Mouse (Mus musculus): ENCODE results near the gene Tmem178b.

Gene Tmem178b

DNA sequence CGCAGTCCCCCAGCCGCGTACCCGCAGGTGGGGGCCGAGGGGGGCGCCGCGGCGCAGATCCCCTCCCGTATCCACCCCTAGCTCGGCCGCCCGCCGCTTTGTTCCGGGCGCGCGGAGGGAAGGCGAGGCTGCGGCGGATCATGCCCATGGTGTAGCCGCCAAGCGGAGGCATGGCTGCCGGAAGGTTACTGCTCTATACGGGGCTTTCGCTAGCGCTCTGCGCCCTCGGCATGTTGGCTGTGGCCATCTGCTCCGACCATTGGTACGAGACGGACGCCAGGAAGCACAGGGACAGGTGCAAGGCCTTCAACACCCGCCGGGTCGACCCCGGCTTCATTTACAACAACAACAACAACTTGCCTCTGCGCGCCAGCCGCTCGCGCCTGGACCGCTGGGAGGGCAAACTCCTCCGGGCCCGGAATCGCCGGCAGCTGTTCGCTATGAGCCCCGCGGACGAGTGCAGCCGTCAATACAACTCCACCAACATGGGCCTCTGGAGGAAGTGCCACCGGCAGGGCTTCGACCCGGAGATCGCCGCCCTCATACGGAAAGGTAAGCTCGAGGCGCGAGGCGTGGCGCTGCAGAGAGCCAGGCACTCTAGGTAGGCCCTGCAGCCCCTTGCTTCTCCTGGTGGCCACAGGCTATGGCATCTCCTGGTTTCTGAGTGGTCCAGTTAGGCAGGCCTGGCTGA is at the start of gene Tmem178b:
Tmem178b (plus strand) TSS at position 371 of the 691 bp plus-strand sequence.
- no peak for DNase-seq (ENCODE audit: low spot score in 2 of 2)

DNA sequence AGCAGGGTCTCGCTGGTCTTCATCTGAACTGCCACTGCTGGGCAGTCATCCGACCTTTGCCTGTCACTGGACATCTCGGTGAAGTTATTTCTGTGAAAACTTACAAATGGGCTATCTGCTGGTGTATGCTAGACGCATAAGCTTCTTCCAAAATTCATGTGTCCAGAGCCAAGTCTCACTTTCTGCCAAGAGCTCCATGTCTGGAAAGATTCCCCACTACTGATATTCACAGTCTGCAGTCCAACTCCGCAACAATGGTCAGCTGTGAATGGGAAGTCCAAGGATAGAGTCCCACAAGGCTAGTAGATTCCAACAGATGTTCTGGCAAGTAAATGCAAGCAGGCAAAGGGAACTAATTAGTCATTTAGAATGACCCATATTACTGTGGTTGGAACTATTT is 44.3 kb upstream of the Tmem178b start:
- DNase-seq (ENCODE audit: low spot score in 2 of 2), result no peak

GRCm38 (mm10) chr6:39843698-39844342 is 29.3 kb upstream of the Tmem178b start:
- DNase-seq (ENCODE audit: low spot score in 2 of 2), result peak in 1 of 2 experiments; percentile 38

DNA sequence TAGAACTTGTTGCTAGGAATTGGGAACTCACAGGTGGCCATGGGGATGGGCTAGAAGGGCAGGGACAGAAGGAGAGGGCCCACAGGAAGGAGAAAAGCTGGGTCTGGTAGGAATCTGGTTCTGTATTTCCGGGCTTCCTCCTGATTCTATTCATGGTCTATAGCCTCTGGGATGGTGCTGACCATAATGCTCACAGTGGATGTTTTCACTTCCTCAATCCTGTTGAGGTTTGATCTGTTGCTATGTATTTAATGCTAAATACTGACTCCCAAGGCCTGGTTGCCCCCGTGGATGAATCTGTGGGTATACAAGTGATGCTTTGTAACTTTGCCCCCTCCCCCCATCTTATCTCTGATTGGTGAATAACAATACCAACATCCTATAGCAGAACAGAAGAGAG is 25.5 kb upstream of the Tmem178b start:
- peak in 1 of 2 experiments; percentile 31 for DNase-seq (ENCODE audit: low spot score in 2 of 2)

- peak in 1 of 2 experiments; percentile 55 for DNase-seq (ENCODE audit: low spot score in 2 of 2)
Observed at GRCm38 (mm10) chr6:39848766-39849165, 24.3 kb upstream of the Tmem178b start.

DNA sequence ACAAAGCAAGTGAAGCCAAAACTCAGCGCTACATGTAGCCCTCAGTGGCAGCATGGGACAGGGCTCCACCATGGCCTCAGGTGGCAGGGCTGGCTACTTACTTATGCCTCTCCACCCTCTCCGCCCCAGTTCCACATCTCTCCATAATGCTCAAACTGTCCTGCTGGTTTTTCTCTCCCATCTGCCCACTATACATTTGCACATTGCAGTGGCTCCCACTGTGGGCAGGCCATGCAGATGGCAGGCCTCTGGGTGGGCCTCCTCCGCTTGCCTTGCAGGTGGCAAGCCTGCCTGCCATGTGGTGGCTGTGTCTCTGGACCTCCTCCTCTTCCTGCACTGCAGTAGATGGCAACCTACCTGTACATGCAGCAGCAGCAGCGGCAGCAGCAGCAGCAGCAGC is 23.4 kb upstream of the Tmem178b start:
- peak in 1 of 2 experiments; percentile 26 for DNase-seq (ENCODE audit: low spot score in 2 of 2)

GRCm38 (mm10) chr6:39870271-39871135 is 2.6 kb upstream of the Tmem178b start:
- DNase-seq (ENCODE audit: low spot score in 2 of 2), result no peak

DNA sequence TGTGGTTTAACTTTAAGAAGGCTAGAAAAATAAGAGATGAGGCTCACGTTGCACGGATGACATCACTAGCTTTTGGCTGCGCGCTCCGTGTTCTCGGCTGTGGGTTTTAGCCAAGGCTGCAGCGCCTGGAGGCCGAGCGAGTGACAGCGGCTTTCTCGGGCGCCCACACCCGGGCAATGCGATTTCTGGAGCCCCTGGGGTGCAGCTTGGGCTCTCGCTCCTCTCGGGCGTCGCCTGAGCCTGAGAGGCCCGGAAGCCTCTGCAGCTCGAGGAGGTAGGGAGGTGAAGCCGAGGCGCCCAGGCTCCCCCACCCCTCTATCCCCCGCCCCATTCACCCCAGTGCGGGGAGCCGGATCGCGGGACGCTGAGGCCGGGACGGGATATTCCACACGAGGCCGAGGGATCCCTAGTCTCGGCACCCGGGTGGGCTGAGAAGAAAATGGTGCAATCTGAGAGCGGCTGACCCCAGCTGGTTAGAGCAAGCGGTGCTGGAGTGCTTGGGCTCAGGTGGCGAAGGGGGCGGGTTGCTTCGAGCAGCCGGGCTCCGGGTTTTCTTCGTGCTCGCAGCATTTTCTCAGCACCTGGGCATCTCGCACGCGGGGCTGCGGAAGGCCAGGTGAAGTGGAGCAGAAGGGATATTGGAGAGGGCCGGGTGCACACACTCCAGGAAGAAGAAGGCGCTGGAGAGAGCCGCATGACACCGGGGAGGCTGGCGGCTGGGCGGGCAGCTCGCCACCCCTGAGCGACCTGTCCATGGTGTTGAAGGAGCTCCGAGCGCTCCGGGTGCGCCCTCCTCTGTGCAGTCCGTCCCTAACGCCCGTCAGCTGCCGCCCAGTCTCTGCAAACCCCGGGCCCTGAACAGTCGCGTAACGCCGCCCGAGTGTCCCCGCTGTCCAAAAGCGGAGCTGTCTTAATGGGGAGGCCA is 1.4 kb upstream of the Tmem178b start:
- no peak for DNase-seq (ENCODE audit: low spot score in 2 of 2)

GRCm38 (mm10) chr6:39872306-39872900 is 668 bp upstream of the Tmem178b start:
- DNase-seq (ENCODE audit: low spot score in 2 of 2), result no peak

DNA sequence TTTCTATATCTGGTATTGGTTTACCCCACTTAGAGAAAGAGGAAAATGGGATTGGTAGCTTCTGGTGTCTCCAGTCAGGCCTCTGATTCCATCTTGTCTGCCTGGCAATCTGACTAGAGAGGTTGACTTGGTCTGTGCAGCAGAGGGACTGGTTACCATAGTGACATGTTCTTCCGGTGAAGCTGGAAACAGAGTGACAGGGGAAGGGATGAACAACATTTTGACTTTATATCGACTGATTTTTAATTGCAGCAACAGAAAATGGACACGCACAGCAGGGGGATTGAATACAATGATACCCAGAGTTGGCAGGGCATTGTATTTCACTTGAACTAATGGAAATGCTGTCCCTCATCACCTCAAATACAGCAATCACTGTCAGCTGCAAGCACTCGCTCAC is 2.1 kb downstream of the Tmem178b start:
- DNase-seq (ENCODE audit: low spot score in 2 of 2), result no peak

DNA sequence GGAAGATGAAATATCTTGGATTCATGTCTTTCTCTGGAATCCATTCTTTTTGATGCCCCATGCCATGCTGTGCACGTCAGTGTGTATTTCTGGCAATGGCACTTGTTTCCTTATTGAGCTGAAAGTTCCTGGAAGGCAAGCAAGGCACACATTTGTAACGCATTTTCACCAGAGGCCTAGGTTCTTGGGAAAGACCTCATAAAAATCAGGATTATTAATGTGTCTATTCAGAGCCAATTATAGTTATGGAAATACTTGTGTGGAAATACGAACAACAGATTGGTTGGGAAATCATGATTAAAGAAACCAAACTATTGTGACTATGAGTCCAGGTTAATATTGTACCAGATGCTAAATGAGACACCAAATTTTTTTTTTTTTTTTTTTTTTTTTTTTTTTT is 3.4 kb downstream of the Tmem178b start:
- DNase-seq (ENCODE audit: low spot score in 2 of 2), result no peak

GRCm38 (mm10) chr6:39890811-39891210 is 17.7 kb downstream of the Tmem178b start:
- DNase-seq (ENCODE audit: low spot score in 2 of 2), result no peak

DNA sequence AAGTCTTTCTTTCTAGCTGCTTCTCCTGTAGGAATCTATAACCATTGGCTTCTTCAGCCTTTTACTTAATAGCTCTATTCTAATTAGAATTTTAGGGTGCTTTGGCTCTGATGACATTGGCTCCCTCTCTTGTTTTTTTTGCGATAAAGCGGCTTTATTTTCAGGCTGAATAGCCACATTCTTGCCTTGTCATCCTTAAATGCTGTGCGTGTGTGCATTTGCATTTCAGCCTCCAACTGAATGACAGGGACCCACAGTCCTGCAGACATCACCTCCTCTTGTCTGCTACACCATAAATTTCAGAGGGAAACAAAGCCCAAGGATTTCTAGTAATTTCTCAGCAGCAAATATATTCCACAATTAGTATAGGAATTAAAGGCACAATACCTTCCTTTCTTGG is 23.4 kb downstream of the Tmem178b start:
- no peak for DNase-seq (ENCODE audit: low spot score in 2 of 2)

GRCm38 (mm10) chr6:39899231-39899630 is 26.2 kb downstream of the Tmem178b start:
- no peak for DNase-seq (ENCODE audit: low spot score in 2 of 2)

GRCm38 (mm10) chr6:39903220-39903773 is 30.2 kb downstream of the Tmem178b start:
- DNase-seq (ENCODE audit: low spot score in 2 of 2), result no peak

- DNase-seq (ENCODE audit: low spot score in 2 of 2), result no peak
Observed at GRCm38 (mm10) chr6:39903845-39904244, 30.8 kb downstream of the Tmem178b start.

- no peak for DNase-seq (ENCODE audit: low spot score in 2 of 2)
Observed at GRCm38 (mm10) chr6:39914956-39915355, 41.9 kb downstream of the Tmem178b start.

DNA sequence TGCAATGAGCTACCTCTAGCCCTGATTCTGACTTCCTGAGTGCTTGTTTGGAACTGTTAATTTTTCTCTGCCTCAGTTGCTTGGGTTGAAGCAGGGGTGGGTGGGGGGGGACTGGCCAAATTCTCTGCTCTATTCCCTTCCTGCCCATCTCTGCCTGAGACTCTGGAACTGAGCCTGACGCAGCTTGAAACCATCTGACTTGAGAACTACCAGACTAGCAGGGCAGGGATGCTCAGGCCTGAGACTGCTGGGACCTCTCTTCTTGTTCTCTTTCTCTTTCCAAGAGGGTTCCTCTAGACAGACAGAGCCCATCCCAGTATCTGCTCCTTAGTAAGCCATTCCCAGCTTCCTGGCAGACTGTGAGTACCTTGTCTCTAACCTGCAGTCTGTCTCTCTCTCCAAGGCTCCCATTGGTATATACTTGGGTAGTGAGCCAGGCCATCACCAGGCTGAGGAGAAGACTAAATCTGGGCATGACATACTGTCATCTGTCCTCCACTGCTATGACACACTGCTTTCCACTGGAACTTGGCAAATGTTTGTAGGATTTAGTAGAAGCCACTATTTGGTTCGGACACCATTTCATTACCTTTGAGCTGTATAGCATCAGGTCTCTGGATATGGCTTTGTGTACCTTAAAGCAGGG is 42.7 kb downstream of the Tmem178b start:
- DNase-seq (ENCODE audit: low spot score in 2 of 2), result no peak

DNA sequence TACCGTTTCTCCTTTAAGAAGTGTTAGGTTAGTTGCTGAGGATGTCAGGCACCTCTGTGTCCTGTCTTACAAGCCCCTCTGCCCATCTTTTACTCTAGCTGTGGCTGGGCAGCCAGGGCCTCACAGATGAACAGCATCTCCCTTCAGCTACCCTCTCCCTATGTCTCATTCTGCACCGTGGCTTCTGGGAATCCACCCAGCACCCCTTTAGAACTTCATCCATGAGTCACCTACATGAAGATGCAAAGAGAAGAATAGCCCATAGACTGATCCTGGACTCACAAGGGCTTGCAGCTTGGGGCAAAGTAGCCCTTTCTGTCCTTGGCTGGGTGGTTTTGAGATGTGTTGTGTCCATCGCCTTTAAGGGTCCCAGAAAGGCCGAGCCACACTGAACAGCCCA is 43.4 kb downstream of the Tmem178b start:
- DNase-seq (ENCODE audit: low spot score in 2 of 2), result no peak

DNA sequence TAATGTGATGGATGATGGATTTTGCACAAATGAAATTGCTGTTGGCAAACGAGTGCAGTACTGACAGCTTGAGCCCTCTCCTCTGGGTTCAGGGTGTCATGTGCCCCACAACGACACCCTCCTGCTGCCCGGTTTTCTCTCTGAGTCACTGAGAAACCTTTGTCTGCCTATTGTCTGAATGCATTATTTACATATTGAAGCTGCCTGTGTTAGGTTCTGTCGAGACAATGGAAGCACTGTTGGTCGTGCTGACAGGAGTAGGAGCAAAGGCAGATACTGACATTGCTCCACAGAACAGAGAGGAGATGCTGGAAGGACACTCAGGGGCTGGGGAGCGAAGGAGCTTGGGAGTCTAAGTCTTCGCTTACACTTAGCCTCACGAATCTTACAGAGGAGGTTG is 44.2 kb downstream of the Tmem178b start:
- no peak for DNase-seq (ENCODE audit: low spot score in 2 of 2)
